In genomic region chr3:30244401-30244871, GRCm38 (mm10) we compare ENCODE assay signal across 10 mouse cellular contexts.
DNase-seq lines count a peak whose midpoint lies in the region; ATAC-seq lines count a peak whose summit lies in the region.
"Had no signal": no experiment of that assay in that cellular context is flagged by ENCODE, and none has a peak within 500 bp of the region (broad histone marks: within the 10 kb centered on the region; RNA-seq: fewer than 3 reads in every experiment).

No protein-coding gene starts in this region.

- H3K27me3 ChIP-seq in midbrain, embryonic 10.5 days (ENCODE audit: low read depth, poor library complexity, severe bottlenecking), result no peaks in the 10 kb centered on the region
- 0 out of 2 replicates have a peak, but pooled peaks cover 4% of the 10 kb centered on the region for H3K27me3 ChIP-seq in midbrain, embryonic 14.5 days (ENCODE audit: control insufficient read depth, insufficient read depth, low read length)
- no peaks in the 10 kb centered on the region for H3K27me3 ChIP-seq in heart, embryonic 15.5 days
- H3K27me3 ChIP-seq: embryonic facial prominence, embryonic 12.5 days had no signal

- no peak overlapping the region for H3K9ac ChIP-seq in midbrain, embryonic 14.5 days (replicated peaks; ENCODE audit: low read length)
- H3K9ac ChIP-seq in heart, embryonic 15.5 days, result no peak overlapping the region
- H3K9ac ChIP-seq: embryonic facial prominence, embryonic 12.5 days had no signal

- ATAC-seq in midbrain, embryonic 14.5 days (ENCODE audit: low FRiP score, low TSS enrichment), result no peak
- peak; percentile 78 for ATAC-seq in heart, embryonic 15.5 days (replicated peaks; ENCODE audit: insufficient number of reproducible peaks, insufficient read depth, low FRiP score, low read depth)
- no peak for ATAC-seq in granulocyte monocyte progenitor cell, adult 5-6 weeks (replicated peaks; ENCODE audit: poor library complexity, severe bottlenecking)

- H3K36me3 ChIP-seq in midbrain, embryonic 10.5 days, result no peaks in the 10 kb centered on the region
- H3K36me3 ChIP-seq in midbrain, embryonic 14.5 days (ENCODE audit: control insufficient read depth, insufficient read depth, low read length), result no peaks in the 10 kb centered on the region
- no peaks in the 10 kb centered on the region for H3K36me3 ChIP-seq in heart, embryonic 15.5 days
- H3K36me3 ChIP-seq: embryonic facial prominence, embryonic 12.5 days; G1E had no signal

- no peak overlapping the region for H3K4me2 ChIP-seq in midbrain, embryonic 14.5 days (ENCODE audit: low read length)
- no peak overlapping the region for H3K4me2 ChIP-seq in heart, embryonic 15.5 days
- H3K4me2 ChIP-seq: embryonic facial prominence, embryonic 12.5 days had no signal

- H3K9me3 ChIP-seq in midbrain, embryonic 10.5 days (replicated peaks), result no peaks in the 10 kb centered on the region
- no peaks in the 10 kb centered on the region for H3K9me3 ChIP-seq in midbrain, embryonic 14.5 days (ENCODE audit: control insufficient read depth, low read length)
- H3K9me3 ChIP-seq in heart, embryonic 15.5 days (replicated peaks), result no peaks in the 10 kb centered on the region
- H3K9me3 ChIP-seq: embryonic facial prominence, embryonic 12.5 days had no signal

- 39% methylated on average over 7 of the region's 7 CpGs for WGBS in midbrain, embryonic 10.5 days
- 35% methylated on average over 7 of the region's 7 CpGs for WGBS in midbrain, embryonic 14.5 days
- WGBS in heart, embryonic 15.5 days, result 33% methylated on average over 7 of the region's 7 CpGs

- peaks cover 14% of the 10 kb centered on the region for H3K4me1 ChIP-seq in midbrain, embryonic 10.5 days
- peaks cover 9% of the 10 kb centered on the region; the same call in 1 of the 2 replicates for H3K4me1 ChIP-seq in midbrain, embryonic 14.5 days (ENCODE audit: control insufficient read depth, insufficient read depth, low read length)
- peaks cover 19% of the 10 kb centered on the region for H3K4me1 ChIP-seq in heart, embryonic 15.5 days (replicated peaks)

- DNase-seq in midbrain, embryonic 10.5 days (ENCODE audit: low spot score), result no peak
- DNase-seq in midbrain, embryonic 14.5 days, result no peak
- peak; percentile 77 for DNase-seq in fibroblast of lung, adult 2 months (ENCODE audit: low read depth)
- peak; percentile 9 for DNase-seq in lung, postnatal 14 days
- DNase-seq in frontal cortex, postnatal 10 days (ENCODE audit: low spot score in 2 of 2), result no peak
- no peak for DNase-seq in ovary, postnatal 14 days (ENCODE audit: low spot score)

- no peak overlapping the region for H3K4me3 ChIP-seq in midbrain, embryonic 10.5 days
- no peak overlapping the region for H3K4me3 ChIP-seq in midbrain, embryonic 14.5 days (replicated peaks; ENCODE audit: low read depth, low read length)
- H3K4me3 ChIP-seq in heart, embryonic 15.5 days, result no peak overlapping the region
- H3K4me3 ChIP-seq: embryonic facial prominence, embryonic 12.5 days had no signal

- H3K27ac ChIP-seq in midbrain, embryonic 10.5 days (replicated peaks), result 0 out of 2 replicates have a peak overlapping the region, but pooled peaks have one; percentile 10
- H3K27ac ChIP-seq in midbrain, embryonic 14.5 days (replicated peaks; ENCODE audit: low read depth, low read length), result no peak overlapping the region
- peak overlapping the region; percentile 75 for H3K27ac ChIP-seq in heart, embryonic 15.5 days
- H3K27ac ChIP-seq: embryonic facial prominence, embryonic 12.5 days had no signal

Comparison
In these comparisons a context has a peak if more than half of its experiments do, and no peak if none do; other contexts are left out.
1. DNase-seq: peak in fibroblast of lung, adult 2 months (single experiment) and lung, postnatal 14 days (single experiment); none in midbrain, embryonic 10.5 days (single experiment), midbrain, embryonic 14.5 days (single experiment), frontal cortex, postnatal 10 days (0 of 2) and ovary, postnatal 14 days (single experiment).